Mouse (Mus musculus) small intestine, adult 2 months (tissue): ENCODE measurements around the gene Lcn5.

Source experiments
- CTCF ChIP-seq: fragments of 200-500 bp; IDR thresholded peaks from 2 replicates; pipeline ENCODE4 v1.5.1; 2012; ENCODE audit warnings: low read depth, mild to moderate bottlenecking, control low read depth, inconsistent platforms, low read length, moderate library complexity, mixed read lengths; ENCODE audit not compliant: insufficient replicate concordance, insufficient read length; ENCODE audit errors: extremely low read depth
- POLR2A ChIP-seq: fragments of 200-500 bp; IDR thresholded peaks from 2 replicates; pipeline ENCODE4 v1.6.1; 2012; ENCODE audit warnings: low read depth, mild to moderate bottlenecking, control low read depth, inconsistent platforms, low read length, moderate library complexity

DNA sequence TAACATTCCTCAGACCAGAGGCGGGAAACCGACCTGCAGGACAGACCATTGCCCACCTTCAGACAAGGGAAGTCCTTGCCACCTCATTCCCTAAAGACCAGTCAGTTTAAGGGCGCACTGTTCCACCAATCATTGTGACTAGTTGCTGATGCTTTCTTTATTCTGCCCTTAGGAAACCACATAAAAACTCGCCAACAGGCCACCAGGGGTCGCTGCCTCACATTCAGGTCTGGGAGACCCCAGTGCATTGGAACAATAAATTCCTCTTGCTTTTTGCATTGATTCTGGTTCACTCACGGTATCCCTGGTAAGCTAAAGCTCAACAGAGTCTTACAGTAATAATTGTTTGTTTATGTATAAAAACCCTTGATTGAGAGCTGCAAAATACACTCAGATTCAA, 17.9 kb upstream of the Lcn5 start:
- TF ChIP-seq POLR2A (no peak), CTCF (peak; percentile 54; the same call in 1 of the 2 replicates)
